Mouse (Mus musculus): ENCODE measurements around the gene Gm49361.
"Not testable (repeated sequence)": the region's sequence is repeated elsewhere in the genome, so short reads cannot be mapped to it uniquely, and the experiment has no call there.

Gene Gm49361

DNA sequence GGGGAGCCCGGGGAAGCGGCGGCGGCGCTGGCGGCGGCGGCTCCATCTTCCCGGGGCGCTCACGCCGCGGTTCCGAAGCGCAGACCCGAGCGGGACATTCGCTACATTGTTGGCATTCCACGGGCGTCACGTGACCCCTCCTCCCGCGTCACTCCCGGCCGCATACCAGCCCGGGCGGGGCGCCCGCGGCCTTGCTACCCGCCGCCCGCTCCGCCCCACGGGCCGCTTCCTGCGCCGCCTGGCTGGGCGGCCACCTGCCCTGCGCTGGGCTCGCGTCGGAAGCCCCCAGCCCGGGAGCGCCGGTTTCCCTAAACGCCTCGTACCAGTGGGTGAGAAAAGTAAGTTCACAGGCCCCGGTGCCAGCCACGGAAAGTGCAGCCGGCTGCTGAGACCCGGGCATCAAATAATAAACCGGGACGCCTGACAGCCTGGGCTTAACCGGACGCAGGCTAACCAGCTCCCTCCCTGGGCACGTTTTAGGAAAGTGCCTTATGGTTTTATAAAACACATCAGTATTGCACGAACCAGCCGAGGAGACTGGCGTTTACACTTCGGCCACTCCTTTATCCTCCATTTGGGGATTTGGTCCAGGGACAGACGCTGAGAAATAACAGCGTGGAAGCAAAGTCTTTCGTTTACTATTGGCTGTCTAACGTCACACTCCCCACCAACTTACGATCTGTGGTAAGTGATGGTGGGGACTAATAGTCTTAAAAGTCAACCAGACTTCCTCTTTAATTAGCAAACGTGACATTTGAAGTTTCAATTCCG lies at the start of gene Gm49361:
Gene Gm49361, minus strand, starts transcription at position 103 of the 771 bp plus-strand sequence.
- DNase-seq: peak; percentile 94

DNA sequence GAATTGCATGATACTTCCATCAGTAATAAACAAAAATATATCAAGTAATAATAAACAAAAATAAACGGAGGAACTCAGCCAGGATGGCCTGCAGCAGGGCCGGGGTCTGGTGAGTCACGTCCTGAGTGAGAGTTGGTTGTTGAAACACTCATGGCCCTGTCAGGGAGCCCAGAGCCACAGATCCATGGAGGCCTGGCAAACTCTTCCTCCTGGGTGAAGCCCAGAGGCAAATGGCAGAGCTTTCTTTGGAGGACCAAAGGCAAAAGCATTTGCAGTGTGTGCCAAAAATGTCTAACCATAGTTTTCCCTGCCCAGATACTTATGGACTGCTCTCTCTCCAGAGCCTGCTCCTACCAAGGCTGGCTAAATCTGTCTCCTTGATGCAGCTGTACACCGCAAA lies 45.3 kb upstream of the Gm49361 start:
- DNase-seq: no peak

- no peak for DNase-seq
Measured at GRCm38 (mm10) chr14:57789759-57790158, 43.9 kb upstream of the Gm49361 start.

- no peak for DNase-seq
Measured at GRCm38 (mm10) chr14:57789311-57789710, 43.4 kb upstream of the Gm49361 start.

DNA sequence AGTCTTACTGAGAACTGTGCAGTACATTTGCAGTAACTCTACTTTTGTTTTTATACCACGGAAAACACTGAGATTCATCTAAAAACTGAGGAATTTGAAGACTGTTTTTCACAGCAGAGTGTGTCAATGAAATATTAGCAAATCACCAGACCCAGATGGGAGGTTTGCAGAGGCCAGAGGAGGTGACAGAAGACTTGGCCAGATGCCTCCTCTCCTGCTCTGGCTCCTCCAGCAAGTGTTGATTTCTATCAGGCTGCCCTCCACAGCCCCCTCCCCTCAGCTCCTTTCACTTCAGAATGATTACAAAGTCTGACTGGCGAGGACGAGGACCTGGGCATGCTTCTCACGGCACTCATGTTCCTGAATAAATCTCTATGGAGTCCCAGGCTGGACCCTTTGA lies 41.5 kb upstream of the Gm49361 start:
- no peak for DNase-seq

- DNase-seq: no peak
Measured at GRCm38 (mm10) chr14:57772157-57772815, 26.4 kb upstream of the Gm49361 start.

- no peak for DNase-seq
Measured at GRCm38 (mm10) chr14:57769102-57769501, 23.2 kb upstream of the Gm49361 start.

GRCm38 (mm10) chr14:57760447-57761412 lies 14.8 kb upstream of the Gm49361 start:
- DNase-seq: no peak

DNA sequence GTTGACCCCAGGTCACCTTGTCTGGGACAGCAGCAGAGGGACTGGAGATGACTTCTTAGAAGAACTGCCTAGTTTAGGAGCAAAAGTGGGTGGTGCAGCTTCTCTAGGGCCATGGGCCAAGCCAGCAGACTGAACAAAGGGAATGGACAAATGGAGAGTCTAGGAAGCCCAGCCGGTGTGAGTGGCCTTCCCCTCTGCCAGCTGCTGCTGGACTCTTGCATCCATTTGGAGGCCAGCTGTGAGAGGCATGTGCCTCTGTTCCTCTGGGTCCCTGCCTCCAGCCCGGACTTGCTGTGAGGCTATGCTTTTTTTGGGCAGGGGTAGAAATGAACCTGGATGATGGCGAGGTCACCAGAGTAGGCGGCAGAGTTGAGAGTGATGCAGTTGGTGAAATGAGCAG lies 12.3 kb upstream of the Gm49361 start, which contains the start of gene Lats2:
Gene Lats2, minus strand, starts transcription at position 152 of the 400 bp plus-strand sequence.
- DNase-seq: no peak

DNA sequence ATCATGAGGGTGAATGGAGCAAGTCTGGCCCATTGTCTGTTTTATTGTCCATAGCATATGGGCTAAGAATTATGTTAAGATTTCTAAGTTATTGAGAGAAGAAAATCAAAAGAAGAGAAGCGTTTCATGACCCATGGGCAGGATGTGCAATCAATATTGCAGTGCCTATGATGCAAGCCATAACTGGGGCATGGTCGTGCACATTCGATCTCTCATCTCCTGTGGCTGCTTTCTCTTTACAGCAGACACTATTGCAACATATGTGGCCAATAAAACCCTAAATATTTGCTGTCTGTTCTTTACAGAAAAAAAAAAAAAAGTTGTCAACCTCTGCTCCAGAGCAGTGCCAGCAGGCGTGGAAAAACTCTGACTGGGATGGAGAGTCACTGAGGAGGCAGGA lies 10.2 kb upstream of the Gm49361 start:
- DNase-seq: no peak

DNA sequence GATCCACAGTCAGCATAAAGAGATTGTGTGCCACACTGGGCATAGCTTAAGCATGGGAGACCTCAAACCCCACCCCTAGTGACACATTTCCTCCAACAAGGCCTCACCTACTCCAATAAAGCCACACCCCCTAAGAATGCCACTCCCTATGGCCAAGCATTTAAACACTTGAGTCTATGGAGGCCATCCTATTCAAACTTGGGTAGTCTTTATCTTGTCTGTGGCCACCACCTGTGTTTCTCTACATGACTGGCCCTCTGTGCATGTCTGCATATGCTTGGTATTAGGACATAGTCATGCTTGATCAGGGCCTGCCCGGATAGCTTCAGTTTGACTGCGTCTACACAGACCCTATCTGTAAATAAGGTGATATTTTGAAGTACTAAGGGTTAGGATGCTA lies 9.8 kb upstream of the Gm49361 start:
- no peak for DNase-seq

GRCm38 (mm10) chr14:57753351-57753992 lies 7.6 kb upstream of the Gm49361 start:
- no peak for DNase-seq

DNA sequence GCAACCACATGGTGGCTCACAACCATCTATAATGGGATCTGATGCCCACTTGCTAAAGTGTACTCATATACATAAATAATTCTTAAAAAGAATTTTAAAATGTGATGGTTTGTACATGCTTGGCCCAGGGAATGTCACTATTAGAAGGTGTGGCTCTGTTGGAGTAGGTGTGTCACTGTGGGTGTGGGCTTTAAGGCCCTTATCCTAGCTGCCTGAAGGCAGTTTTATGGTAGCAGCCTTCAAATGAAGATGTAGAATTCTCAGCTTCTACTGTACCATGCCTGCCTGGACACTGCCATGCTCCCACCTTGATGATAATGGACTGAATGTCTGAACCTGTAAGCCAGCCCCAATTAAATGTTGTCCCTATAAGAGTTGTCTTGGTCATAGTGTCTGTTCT lies 5.1 kb upstream of the Gm49361 start:
- not testable (repeated sequence) for DNase-seq

- DNase-seq: no peak
Measured at GRCm38 (mm10) chr14:57749501-57749900, 3.6 kb upstream of the Gm49361 start.

DNA sequence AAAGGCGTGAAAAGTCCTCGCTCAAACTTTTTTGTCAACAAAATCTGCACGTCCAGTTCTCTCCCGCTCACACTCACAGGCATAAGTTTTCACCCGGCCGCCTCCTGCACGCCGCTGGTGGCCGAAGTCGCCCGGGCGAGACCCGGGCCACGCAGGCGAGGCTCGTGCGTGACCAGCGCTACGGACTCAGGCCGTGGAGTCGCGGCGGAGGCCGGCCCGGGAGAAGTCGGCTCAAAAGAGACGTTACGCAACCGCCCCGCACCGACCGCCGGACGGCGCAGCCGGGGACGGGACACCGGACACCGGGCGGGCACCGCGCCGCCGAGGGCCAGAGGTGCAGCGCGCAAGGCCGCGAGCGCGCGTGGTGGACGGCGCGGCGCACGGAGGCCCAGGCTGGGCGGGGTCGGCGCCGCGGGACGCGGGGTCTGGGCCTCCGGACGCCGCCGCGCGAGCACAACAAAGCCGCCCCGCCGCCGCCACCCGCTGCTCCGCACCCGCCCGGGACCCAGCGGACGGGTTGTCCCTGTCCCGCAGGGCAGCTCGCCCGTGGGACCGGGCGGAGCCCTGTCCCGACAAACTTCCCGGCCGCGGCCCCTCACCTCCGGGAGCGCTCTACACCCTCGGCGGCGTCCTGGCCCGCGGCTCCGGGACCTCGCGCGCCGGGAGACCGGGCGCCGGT lies 473 bp downstream of the Gm49361 start:
- peak; percentile 68 for DNase-seq

- peak; percentile 58 for DNase-seq
Measured at GRCm38 (mm10) chr14:57744547-57744946, 1.4 kb downstream of the Gm49361 start.

DNA sequence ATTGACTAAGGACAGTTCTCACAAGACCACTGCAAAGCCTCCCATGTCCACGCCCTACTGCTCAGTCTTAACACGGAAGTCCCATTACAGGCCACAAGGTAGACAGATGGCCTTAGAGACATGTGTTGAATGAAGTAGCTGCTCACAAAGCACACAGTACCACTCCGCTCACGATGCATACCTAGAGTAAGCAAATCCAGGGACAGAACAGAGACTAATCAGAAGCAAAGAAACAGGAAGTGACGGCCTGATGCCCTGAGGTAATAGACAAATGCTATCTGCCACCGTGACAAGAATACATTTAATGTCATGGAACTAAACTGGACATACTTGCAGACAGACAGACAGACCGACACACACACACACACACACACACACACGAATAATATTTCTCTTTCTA lies 5.3 kb downstream of the Gm49361 start:
- DNase-seq: no peak

DNA sequence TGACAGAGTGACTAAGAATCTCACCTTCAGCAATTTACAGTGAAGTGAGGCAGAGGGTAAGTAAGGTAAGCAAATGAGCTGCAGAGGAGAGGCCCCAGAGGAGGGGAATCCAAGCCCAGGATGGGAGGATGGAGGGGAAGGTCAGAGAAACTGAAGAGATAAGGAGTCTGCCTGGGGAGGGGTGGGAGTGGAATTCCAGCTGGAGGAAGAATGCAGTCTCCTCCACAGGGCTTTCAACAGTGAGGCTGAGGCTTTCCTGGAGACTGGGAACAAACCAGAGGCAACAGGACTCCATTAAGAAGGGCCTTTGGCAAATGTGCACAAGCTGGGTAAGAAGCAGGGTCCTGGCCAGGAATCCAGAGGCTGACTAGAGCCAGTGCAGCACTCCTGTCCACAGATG lies 8.8 kb downstream of the Gm49361 start:
- no peak for DNase-seq

DNA sequence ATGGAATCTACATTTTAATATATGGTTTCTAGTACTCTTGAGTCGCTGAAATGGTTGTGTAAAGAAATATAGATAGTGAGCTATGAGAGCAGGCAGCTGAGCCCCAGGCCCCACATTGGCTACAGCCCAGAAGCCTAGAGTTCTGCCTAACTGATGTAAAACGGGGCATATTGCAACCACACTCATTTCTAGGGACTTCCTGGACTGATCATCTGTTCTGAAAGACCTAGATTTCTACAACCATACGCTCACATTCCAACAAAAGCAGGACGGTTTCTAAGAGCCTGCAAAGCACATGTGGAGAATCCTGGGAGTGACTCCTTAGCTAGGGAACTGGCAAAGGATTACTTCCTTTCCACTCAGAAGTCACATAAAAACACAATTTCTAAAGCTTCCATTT lies 9.8 kb downstream of the Gm49361 start:
- DNase-seq: no peak

GRCm38 (mm10) chr14:57732668-57733293 lies 13.1 kb downstream of the Gm49361 start:
- DNase-seq: no peak

- DNase-seq: no peak
Measured at GRCm38 (mm10) chr14:57730527-57730926, 15.4 kb downstream of the Gm49361 start.

Data from embryo, embryonic 11 days (tissue).